Mouse (Mus musculus) cerebellum, adult 11 months (tissue): ENCODE data around the gene Npl.

Experiments
- DNase-seq: peaks from one replicate; pipeline ENCODE4 v3.0.0; 2022

Npl gene

GRCm38 (mm10) chr1:153549536-153550199 is at the start of gene Npl:
Gene Npl (minus strand): TSS chr1:153550045.
- peak; percentile 14 for DNase-seq

- DNase-seq = no peak
Measured at GRCm38 (mm10) chr1:153599302-153600045, 49.6 kb upstream of the Npl start.

DNA sequence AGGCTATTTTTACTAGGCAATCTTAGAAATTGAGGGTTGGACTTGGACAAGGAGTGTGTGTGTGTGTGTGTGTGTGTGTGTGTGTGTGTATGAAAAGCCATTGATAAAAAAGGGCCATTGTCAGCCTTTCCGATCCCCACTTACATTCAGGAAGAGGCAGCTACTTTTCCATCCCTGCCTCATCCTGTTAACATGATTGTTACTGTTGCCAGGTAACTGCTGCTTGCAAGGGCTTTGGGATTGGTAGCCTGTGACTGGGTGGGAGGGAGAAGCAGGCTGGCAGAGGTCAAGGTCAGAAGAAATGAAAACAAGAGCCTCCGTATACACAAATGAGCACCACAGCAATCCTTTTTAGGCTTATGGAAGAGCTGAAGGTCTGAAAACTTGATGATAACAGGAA is 48.9 kb upstream of the Npl start:
- DNase-seq = no peak

DNA sequence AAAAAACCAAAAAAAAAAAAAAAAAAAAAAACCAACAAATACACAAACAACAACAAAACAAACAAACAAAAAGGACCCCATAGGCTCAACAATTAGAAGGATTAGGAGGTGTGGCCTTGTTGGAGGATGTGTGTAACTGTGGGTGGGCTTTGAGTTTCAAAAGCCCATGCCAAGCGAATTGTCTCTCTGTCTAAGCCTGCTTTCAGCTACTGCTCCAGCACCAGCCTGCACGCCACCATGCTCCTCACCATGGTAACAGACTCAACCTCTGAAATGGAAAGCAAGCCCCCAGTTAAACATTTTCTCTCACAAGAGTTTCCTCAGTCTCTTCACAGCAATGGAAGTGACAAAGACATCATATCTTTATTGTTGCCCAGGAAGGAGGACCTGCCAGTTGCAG is 43.8 kb upstream of the Npl start:
- no peak for DNase-seq

DNA sequence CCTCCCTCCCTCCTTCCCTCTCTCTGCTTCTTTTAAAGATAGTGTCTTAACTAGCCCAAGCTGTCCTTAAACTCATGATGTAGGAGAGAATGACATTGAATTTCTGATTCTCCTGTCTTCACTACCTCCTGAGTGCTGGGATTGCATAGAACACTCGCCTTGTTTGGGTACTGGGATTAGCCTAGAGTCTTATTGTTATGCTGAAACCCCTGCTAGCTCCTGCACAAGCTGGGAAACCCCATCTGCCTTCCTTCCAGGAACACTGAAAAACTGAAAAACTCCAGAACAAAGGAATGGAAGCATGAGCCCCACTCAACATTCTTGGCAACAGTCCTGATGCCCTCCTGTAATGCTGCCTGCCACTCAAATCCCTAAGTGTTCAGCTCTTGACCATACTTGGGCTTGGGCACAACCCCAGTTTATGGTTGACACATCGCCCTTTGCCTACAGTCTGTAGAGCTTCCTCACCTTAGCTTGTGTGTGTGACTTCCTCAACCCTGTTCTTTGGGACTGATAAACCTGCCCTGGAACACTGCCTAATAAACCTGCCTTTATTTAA is 40.4 kb upstream of the Npl start:
- no peak for DNase-seq

- no peak for DNase-seq
Measured at GRCm38 (mm10) chr1:153587956-153588355, 38.1 kb upstream of the Npl start.

- no peak for DNase-seq
Measured at GRCm38 (mm10) chr1:153586826-153587225, 37.0 kb upstream of the Npl start.

GRCm38 (mm10) chr1:153585752-153586151 is 35.9 kb upstream of the Npl start:
- no peak for DNase-seq

DNA sequence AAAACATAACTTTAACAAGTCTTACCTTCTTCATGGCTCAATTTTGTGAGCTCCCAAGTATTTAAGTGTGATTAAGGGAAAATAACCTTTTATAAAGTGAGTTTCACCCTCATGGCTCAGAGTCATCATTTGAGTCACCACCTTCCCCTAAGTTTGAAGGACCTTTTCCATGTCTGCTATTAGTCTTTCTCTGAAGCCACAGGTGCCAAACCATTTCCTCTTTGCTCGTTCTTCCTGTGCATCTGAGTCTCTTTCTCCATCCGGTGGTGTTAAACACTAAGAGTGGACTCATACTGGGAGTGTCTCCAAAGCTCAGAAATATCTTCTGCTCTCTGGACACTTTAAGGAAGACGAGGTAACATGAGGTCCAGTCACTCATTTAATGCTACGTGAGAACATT is 33.3 kb upstream of the Npl start:
- no peak for DNase-seq

- DNase-seq = no peak
Measured at GRCm38 (mm10) chr1:153574730-153575129, 24.9 kb upstream of the Npl start.

DNA sequence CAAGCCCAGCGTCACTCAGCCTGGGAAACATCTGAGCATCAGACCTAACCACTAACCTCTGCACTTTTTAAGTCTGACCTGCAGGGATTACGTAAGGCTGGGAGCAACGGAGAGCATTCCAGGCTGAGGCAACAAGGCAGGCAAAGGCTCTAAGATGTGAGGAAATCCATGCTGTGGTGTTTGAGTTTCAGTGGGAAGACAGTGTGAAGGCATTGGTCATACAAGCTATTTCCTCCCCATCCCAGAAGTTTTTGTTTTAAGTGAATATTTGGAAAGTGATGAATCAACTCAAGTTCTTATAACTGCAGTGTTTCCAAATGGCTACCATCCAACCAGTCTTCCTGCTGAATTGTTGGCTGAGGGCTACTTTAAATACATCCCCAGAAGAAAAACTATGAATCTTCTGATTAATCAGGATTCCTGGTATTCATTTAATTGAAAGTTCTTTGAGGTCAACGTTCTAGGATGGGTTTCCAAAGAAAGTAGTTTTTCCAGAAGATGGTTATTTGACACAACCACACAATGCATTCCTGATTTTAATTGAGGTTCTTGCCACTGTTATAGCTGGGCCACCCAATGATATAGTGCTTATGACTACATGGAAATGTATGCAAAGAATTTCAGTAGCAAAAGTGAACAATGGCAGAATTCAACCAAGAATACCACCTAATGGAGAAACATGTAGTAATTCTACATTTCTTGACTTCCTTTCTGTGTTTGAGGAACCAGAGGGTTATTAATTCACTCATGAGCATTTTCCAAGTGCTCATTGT is 22.6 kb upstream of the Npl start:
- no peak for DNase-seq

DNA sequence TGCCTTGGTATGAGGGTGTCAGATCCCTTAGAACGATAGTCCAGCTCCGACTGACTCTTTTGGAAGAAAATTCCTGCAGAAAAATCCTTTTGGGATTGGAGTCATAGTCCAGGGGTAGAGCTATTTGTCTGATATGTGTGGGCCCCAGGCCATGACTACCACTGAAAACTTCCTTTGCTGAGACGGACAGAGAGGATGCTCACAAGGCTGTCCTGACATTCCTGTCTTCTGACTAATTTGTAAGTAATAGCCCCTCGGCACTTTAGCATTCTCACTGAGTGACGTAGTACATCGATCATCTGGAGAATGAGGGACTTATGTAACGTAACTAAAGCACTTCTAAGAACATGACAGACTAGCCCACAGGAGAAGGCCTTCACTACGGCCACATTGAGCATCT is 15.9 kb upstream of the Npl start:
- no peak for DNase-seq

- DNase-seq = no peak
Measured at GRCm38 (mm10) chr1:153564701-153565100, 14.9 kb upstream of the Npl start.

- DNase-seq = no peak
Measured at GRCm38 (mm10) chr1:153563675-153564074, 13.8 kb upstream of the Npl start.

DNA sequence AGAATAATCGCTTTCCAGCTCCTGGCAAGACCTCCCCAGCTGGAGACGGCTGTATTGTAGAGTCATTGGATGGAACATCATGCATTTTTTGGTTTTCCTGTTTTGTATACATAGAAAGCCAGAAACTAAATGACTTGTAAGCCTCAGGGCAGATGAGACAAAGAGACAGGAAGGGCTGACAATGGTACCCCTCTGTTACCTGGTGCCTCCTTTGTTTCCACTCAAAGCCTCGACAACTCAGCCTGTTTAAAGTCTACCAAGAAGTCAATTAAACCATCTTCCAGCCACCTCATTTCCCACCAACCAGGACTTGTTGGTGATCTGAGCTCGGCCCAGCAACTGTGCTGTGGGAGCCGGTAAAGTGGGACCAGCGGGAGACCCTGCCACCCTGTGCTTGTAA is 11.0 kb upstream of the Npl start:
- DNase-seq = no peak

DNA sequence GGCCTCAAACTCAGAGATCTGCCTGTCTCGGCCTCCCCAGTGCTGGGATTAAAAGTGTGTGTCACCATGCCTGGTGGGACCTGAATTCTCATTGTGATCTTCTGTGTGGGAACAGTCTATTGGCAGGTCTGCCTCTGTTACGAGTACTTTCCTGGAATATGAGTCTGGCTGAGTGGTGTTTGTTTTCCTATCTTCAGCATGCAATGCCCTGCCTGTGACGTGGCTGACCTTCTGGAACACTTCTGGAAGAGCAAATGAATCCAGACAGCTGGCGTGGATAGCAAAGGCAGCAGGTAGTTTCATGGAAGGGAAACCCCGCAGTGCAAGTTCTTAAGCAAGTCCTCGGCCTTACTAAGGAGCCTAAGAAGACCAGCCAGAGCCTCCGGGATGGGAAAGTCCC is 9.9 kb upstream of the Npl start:
- no peak for DNase-seq

- peak; percentile 64 for DNase-seq
Measured at GRCm38 (mm10) chr1:153559126-153559647, 9.3 kb upstream of the Npl start.

- DNase-seq = peak; percentile 41
Measured at GRCm38 (mm10) chr1:153556896-153557295, 7.1 kb upstream of the Npl start.

DNA sequence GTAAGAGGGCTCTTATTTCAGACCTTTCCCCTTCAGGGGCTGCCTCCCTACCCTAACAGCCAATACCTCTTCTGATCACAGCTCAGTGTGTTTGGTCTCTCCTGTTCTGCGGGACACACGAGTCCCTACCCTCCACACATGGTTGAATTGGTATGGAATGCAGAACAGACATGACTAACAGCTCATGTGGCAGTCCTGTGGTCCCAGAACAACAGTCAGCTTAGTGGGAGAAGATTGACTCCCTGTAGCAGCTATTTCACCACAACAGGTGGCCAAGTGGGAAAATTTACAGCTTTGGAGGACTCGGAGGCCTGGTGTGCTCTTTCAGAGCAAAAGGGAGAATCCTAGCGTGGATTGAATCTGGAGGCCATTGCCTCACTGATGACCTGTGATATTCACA is 6.4 kb upstream of the Npl start:
- no peak for DNase-seq

DNA sequence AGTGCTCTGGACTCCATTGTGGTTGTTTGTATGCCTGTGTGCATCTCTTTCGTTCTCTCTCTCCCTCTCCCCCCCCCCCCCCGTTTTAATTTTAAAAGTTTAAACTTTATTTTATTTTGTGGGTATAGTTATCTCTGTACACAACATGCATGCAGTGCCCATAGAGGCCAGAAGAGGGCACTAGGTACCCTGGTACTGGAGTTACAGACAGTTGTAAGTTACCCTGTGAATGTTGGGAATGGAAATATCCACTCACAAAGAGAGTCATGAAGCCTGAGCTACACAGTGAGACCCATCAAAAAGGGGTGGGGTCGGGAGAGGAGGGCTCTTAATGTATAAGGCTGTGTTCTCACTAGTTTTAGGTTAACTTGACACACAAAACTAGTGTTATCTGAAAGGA is 969 bp upstream of the Npl start:
- DNase-seq = peak; percentile 17

GRCm38 (mm10) chr1:153547555-153547954 is 2.3 kb downstream of the Npl start:
- no peak for DNase-seq

DNA sequence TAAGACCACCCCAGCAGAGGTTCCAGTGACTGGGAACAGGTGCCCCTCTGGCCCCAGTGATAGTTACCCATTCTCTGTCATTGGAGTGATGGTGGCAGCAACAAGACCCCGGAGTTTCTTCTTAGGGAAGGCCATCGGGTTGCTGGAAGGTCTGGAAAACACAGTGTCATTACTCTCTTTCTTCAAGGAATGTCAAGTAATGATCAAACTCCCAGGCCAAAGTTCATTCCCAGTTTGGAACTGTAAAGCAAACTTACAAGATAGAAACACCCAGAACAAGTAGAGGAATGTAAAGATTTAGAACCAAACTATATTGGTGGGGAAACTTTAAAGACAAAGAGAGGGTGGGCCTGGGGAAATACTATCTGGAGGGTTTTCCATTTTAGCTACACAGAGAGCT is 4.6 kb downstream of the Npl start:
- no peak for DNase-seq

GRCm38 (mm10) chr1:153542726-153543320 is 7.0 kb downstream of the Npl start:
- no peak for DNase-seq
